Mouse (Mus musculus): ENCODE measurements around the gene Clk2.

Clk2 gene

GRCm38 (mm10) chr3:89224796-89225195, 60.2 kb downstream of the Clk2 start:
- DNase-seq (ENCODE audit: low spot score), result no peak

GRCm38 (mm10) chr3:89225321-89225815, 60.8 kb downstream of the Clk2 start:
- DNase-seq (ENCODE audit: low spot score), result no peak

- no peak for DNase-seq (ENCODE audit: low spot score)
Observed at GRCm38 (mm10) chr3:89225918-89226317, 61.3 kb downstream of the Clk2 start.

- DNase-seq (ENCODE audit: low spot score), result no peak
Observed at GRCm38 (mm10) chr3:89226361-89226760, 61.8 kb downstream of the Clk2 start.

Data from urinary bladder, postnatal 14 days (tissue).